Mouse (Mus musculus): ENCODE data around the gene Hinfp.
"Not testable (repeated sequence)": the region's sequence is repeated elsewhere in the genome, so short reads cannot be mapped to it uniquely, and the experiment has no call there.

Gene Hinfp

GRCm38 (mm10) chr9:44332918-44333638, 27.6 kb upstream of the Hinfp start:
- DNase-seq (ENCODE audit: low read depth, low spot score) = no peak

DNA sequence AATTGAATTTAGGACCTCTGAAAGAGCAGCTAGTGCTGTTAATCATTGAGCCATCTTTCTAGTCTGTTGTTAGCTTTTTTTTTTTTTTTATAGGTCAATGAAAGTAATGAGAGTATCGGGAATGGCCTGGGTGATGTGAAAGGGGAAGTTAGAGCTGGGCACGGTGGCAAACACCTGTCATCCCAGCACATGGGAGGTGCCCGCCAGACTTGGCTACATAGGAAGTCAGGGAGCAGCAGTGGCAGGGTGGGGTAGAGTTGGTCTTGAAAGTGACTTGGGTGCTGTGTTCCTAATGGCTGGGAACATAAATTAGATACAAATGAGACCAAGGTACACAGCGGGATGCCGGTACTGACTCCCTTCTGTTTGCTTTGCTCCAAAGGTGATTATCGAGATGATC, 25.3 kb upstream of the Hinfp start:
- no peak for DNase-seq (ENCODE audit: low read depth, low spot score)

GRCm38 (mm10) chr9:44327926-44328325, 22.5 kb upstream of the Hinfp start:
- DNase-seq (ENCODE audit: low read depth, low spot score) = no peak

DNA sequence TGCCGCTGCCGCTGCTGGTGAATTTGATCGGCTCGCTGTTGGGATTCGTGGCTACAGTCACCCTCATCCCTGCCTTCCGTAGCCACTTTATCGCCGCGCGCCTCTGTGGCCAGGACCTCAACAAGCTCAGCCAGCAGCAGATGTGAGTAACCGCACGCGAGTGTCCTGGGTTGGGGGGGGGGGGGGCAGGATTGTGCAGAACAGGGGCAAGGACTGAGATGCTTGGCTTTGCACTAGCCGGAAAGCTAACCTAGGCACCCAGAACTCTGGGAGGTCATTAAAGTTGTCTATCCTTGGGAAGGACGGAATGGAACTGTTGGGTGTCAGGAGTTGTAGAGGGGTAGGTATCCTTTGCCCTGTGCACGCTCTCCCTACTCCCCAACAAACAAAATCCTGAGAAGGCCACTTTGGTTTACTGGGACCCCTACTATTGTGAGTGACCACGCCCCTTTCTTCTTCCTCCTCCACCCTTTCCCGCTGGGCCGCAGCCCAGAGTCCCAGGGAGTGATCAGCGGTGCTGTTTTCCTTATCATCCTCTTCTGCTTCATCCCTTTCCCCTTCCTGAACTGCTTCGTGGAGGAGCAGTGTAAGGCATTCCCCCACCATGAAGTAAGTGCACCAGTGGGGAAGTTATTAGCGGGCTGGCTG, 21.7 kb upstream of the Hinfp start:
- no peak for DNase-seq (ENCODE audit: low read depth, low spot score)

DNA sequence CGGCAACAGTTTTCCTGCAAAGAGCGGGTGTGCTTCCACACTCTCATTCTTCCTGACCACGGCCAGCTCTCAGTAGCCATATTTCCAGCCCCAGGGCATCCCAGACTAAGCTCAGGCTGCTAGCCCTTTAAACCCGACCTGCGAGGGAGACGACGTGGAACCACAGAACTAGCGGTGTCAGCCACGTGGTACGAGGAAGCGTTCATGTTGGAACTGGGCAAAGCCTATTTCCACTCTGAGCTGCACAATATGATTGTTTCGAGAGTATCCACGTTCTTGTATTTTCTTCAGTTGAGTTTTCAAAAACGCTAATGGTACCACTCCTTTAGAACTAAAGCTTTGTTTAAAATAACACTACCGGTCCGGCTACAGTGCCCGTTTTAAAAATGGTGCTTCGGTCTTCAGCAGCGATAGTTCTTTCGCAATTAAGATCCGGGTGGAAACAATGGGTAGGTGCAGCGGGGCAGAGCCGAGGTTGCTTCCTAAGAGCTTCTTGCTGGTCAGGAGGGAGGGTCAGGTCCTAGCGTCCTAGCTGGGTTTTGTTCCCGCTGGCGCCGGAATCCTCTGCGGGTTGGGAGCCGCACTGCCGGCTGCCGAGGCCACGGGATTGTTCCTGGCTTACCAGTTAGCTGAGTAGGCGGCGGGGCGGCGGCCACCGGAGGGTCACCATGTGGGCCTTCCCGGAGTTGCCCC, 21.0 kb upstream of the Hinfp start:
- peak; percentile 87 for DNase-seq (ENCODE audit: low read depth, low spot score)

- DNase-seq (ENCODE audit: low read depth, low spot score) = no peak
Measured at GRCm38 (mm10) chr9:44325768-44326370, 20.4 kb upstream of the Hinfp start, which contains the start of gene Dpagt1. Gene Dpagt1 (plus strand): TSS chr9:44326019.

DNA sequence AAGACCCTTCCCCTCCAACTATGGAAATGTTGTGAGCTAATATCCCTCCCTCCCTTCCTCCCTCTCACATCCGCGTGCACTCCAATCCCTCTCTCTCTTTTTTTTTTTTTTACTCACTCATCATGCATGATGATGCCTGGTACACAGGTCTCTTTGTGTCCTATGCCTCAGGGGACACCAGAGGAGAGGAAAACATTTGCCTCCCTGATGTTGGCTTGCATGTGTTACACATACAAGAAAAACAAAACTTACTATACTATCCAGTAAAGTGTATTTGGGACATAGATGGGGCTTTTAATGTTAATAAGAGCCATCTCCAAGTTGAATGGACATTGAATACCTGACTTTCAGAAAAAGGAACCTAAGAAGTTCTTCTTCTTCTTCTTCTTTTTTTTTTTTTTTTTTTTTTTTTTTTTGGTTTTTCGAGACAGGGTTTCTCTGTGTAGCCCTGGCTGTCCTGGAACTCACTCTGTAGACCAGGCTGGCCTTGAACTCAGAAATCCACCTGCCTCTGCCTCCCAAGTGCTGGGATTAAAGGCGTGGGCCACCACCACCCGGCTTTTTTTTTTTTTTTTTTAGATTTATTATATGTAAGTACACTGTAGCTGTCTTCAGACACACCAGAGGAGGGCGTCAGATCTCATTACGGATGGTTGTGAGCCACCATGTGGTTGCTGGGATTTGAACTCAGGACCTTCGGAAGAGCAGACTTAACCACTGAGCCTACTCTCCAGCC, 19.7 kb upstream of the Hinfp start:
- DNase-seq (ENCODE audit: low read depth, low spot score) = not testable (repeated sequence)

DNA sequence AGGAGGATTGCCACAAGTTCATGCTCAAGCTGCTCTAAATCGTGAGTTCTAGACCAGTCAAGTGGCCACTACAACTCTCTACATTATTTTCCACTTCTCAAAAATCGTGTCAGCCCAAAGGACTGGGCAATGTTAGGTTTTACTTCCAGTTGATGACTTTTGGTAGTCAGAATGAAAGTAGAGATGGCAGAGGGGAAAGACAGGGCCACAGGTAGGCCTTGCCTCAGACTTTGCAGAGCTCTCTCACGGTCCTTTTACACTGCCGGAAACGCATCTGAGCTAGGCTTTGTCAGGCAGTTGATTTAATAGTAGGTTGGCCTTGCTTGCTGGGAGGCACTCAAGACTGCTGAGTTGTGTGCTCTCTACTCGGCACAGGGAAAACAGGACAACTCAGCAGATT, 18.7 kb upstream of the Hinfp start:
- DNase-seq (ENCODE audit: low read depth, low spot score) = peak; percentile 27

- not testable (repeated sequence) for DNase-seq (ENCODE audit: low read depth, low spot score)
Measured at GRCm38 (mm10) chr9:44323656-44324055, 18.2 kb upstream of the Hinfp start.

- no peak for DNase-seq (ENCODE audit: low read depth, low spot score)
Measured at GRCm38 (mm10) chr9:44320799-44321133, 15.3 kb upstream of the Hinfp start.

- DNase-seq (ENCODE audit: low read depth, low spot score) = peak; percentile 92
Measured at GRCm38 (mm10) chr9:44319887-44320798, 14.7 kb upstream of the Hinfp start, which contains the start of gene C2cd2l. Gene C2cd2l (minus strand): TSS chr9:44320285.

DNA sequence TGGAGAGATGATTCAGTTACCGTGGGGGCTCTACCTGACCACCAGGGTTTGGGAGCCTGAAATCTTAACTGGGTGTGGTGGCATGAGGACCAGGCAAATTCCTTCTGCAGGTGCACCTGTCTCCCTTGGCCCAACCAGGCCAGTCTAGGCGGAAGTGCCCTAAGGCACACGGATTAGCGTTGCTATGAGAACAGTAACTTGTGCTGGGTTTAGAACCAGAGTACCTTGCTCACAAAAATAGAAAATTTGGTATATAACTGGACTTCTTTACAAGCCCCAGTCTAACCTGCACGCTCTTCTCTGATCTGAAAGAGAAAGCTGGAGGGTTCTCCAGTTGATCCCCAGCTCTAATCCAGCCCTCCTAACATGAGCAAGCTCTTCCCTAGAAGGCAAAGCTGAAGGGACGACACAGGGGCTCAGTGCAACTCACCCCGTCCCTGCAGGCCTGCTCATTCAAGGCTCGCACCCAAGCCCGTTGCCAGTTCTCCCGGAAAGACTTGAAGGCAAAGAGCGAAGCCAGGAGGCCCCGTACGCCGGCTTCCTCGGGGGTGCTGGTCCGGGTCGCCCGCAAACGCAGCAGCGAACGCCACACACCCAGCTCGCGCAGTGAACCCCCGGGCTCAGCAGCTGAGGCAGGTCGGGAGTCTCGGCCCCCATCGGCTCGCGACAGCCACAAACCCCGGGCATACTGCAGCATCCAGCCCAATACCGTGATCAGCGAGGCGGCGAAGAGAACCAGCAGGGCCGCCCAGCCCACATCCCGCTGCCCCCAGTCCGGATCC, 13.8 kb upstream of the Hinfp start:
- DNase-seq (ENCODE audit: low read depth, low spot score) = peak; percentile 52

- no peak for DNase-seq (ENCODE audit: low read depth, low spot score)
Measured at GRCm38 (mm10) chr9:44318826-44319095, 13.3 kb upstream of the Hinfp start.

- no peak for DNase-seq (ENCODE audit: low read depth, low spot score)
Measured at GRCm38 (mm10) chr9:44318076-44318825, 12.8 kb upstream of the Hinfp start.

- no peak for DNase-seq (ENCODE audit: low read depth, low spot score)
Measured at GRCm38 (mm10) chr9:44317452-44317851, 12.0 kb upstream of the Hinfp start.

DNA sequence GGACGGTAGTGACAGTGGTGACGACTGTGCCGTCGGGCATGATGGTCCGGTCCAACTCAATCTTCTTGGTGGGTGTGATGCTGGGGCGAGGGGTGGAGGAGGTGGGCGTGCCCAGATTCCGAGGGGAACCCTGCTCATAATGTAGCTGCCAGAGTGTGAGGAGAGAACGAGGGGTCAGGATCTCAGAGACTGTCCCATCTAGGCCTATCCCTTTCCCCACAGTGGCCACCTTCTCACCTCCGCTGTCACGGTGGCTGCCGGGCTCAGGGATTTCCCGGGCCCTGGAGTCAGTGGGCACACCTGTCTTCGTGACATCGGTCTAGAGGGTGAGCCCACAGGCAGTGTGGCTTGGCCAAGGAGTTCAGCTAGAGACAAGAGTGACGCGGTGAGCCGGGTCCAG, 9.4 kb upstream of the Hinfp start:
- DNase-seq (ENCODE audit: low read depth, low spot score) = no peak

- DNase-seq (ENCODE audit: low read depth, low spot score) = no peak
Measured at GRCm38 (mm10) chr9:44314257-44314547, 8.7 kb upstream of the Hinfp start.

DNA sequence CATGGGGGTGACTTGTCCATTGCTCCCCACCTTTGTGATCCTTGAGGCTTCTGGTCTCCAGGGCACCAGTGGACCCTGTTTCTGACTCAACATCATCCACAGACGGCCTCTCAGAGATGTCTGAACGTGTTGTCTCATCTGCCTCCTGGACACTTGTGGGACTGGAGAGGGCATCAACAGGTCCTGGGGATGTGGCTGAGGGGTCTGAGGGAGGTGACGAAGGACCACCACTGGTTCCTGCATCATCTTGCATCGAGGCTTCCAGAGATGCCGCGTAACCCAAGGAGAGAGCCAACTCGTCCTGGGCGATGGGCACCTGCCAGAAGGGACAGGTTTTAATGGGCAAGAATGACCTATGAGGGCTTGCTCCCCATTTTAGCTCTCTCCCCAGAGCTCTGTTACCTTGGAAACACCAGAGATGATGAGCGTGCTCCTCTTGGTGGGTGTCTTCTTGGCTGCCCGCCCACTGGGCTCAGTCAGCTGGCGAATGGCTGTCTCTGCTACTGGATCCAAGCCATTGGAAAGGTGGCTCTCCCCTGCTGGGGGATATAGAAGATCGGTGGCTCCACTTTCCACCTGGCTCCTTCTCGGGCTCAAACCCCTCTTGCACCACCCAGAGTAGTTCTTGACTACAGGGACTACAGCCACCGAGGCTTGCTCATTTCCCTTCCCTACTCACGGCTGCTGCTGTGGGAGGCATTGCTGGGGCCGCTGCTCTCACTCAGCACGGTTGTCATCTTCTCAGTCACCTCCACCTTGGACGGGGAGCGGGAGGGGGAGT, 8.2 kb upstream of the Hinfp start:
- DNase-seq (ENCODE audit: low read depth, low spot score) = no peak

Data from CD4-positive, CD25-positive, alpha-beta regulatory T cell, adult 2 months (primary cell).